Mouse (Mus musculus) midbrain, embryonic 12.5 days (tissue): ENCODE results near the gene Prkg1. TPM values are rescaled to one million over a fixed set of nuclear protein-coding genes. Genes with fewer than 3 reads are reported as not detected.
A peak's percentile ranks its signal among the peaks of the same experiment; 100 is the strongest.

Experiments
- ATAC-seq: fragments of 200-750 bp; cut with Nextera tagmentation; 2 replicates; pipeline ENCODE4 v1.8.0; 2017; ENCODE audit warnings: low read depth, moderate TSS enrichment, moderate library complexity; ENCODE audit not compliant: low FRiP score
- H3K27ac ChIP-seq: fragments of 300-500 bp; sonication (generic); replicated peaks from 2 replicates; pipeline ENCODE4 v1.5.1; 2016; ENCODE audit warnings: mild to moderate bottlenecking
- H3K27me3 ChIP-seq: fragments of 300-500 bp; sonication (generic); 2 replicates; pipeline ENCODE4 v1.6.1; 2016; ENCODE audit warnings: mild to moderate bottlenecking
- H3K36me3 ChIP-seq: fragments of 300-500 bp; sonication (generic); 2 replicates; pipeline ENCODE4 v1.6.1; 2016
- H3K4me1 ChIP-seq: fragments of 300-500 bp; sonication (generic); 2 replicates; pipeline ENCODE4 v1.6.1; 2016
- H3K4me2 ChIP-seq: fragments of 300-500 bp; sonication (generic); replicated peaks from 2 replicates; pipeline ENCODE4 v1.6.1; 2016; ENCODE audit warnings: mild to moderate bottlenecking, moderate library complexity
- H3K4me3 ChIP-seq: fragments of 300-500 bp; sonication (generic); 2 replicates; pipeline ENCODE4 v1.5.1; 2016; ENCODE audit warnings: mild to moderate bottlenecking
- H3K9ac ChIP-seq: fragments of 300-500 bp; sonication (generic); replicated peaks from 2 replicates; pipeline ENCODE4 v1.6.1; 2016; ENCODE audit warnings: mild to moderate bottlenecking, moderate library complexity
- H3K9me3 ChIP-seq: fragments of 300-500 bp; sonication (generic); 2 replicates; pipeline ENCODE4 v1.6.1; 2016; ENCODE audit warnings: mild to moderate bottlenecking
- WGBS: fragments of 180-500 bp; shearing (Covaris S2); methylation state at CpG from one replicate; pipeline ENCODE4 v1.1.7; 2016; 5-methylcytosine and 5-hydroxymethylcytosine counted together
- polyA plus RNA-seq: library from polyadenylated mRNA; unstranded; fragments of >200 nt; fragmentation: Nextera tagmentation; extraction: Ambion mirVana; gene quantifications from 2 replicates; pipeline ENCODE4 v1.2.1, GENCODE M21; 2016

Gene Prkg1
- polyA plus RNA-seq, 1 experiment from 2014 or later = 8.7 TPM

GRCm38 (mm10) chr19:30948202-30948601 lies 816.6 kb downstream of the Prkg1 start:
- Histone ChIP-seq H3K4me2 (no peak overlapping the region), H3K27ac (no peak overlapping the region), H3K9me3 (no peaks in the 10 kb centered on the region), H3K4me3 (no peak overlapping the region), H3K9ac (no peak overlapping the region), H3K4me1 (no peaks in the 10 kb centered on the region), H3K36me3 (no peaks in the 10 kb centered on the region), H3K27me3 (no peaks in the 10 kb centered on the region)
- no peak for ATAC-seq
- 62% methylated on average over 1 of the region's 1 CpGs for WGBS

GRCm38 (mm10) chr19:30942369-30942992 lies 822.4 kb downstream of the Prkg1 start:
- H3K36me3 ChIP-seq = no peaks in the 10 kb centered on the region
- no peak overlapping the region for H3K27ac ChIP-seq
- no peak overlapping the region for H3K4me3 ChIP-seq
- no peaks in the 10 kb centered on the region for H3K27me3 ChIP-seq
- no peaks in the 10 kb centered on the region for H3K9me3 ChIP-seq
- H3K4me1 ChIP-seq = 0 out of 2 replicates have a peak, but pooled peaks cover 4% of the 10 kb centered on the region
- H3K4me2 ChIP-seq = no peak overlapping the region
- no peak overlapping the region for H3K9ac ChIP-seq
- no peak for ATAC-seq
- WGBS = 60% methylated on average over 5 of the region's 5 CpGs

- Histone ChIP-seq H3K4me3 (no peak overlapping the region), H3K4me1 (0 out of 2 replicates have a peak, but pooled peaks cover 4% of the 10 kb centered on the region), H3K27ac (no peak overlapping the region), H3K4me2 (no peak overlapping the region), H3K36me3 (no peaks in the 10 kb centered on the region), H3K27me3 (no peaks in the 10 kb centered on the region), H3K9ac (no peak overlapping the region), H3K9me3 (no peaks in the 10 kb centered on the region)
- WGBS = 72% methylated on average over 2 of the region's 2 CpGs
- ATAC-seq = no peak
Measured at GRCm38 (mm10) chr19:30938058-30938457, 826.8 kb downstream of the Prkg1 start.

GRCm38 (mm10) chr19:30931469-30932192 lies 833.2 kb downstream of the Prkg1 start:
- no peak for ATAC-seq
- 91% methylated on average over 5 of the region's 5 CpGs for WGBS
- H3K27ac ChIP-seq = no peak overlapping the region

GRCm38 (mm10) chr19:30924032-30924431 lies 840.8 kb downstream of the Prkg1 start:
- no peak overlapping the region for H3K4me2 ChIP-seq
- H3K4me3 ChIP-seq = no peak overlapping the region
- H3K9ac ChIP-seq = no peak overlapping the region
- 87% methylated on average over 1 of the region's 1 CpGs for WGBS
- ATAC-seq = no peak
- H3K4me1 ChIP-seq = no peaks in the 10 kb centered on the region
- no peaks in the 10 kb centered on the region for H3K36me3 ChIP-seq
- H3K9me3 ChIP-seq = no peaks in the 10 kb centered on the region
- H3K27me3 ChIP-seq = no peaks in the 10 kb centered on the region
- no peak overlapping the region for H3K27ac ChIP-seq

More at GRCm38 (mm10) chr19:30931469-30932192, 833.2 kb downstream of the Prkg1 start:
- no peaks in the 10 kb centered on the region for H3K9me3 ChIP-seq
- H3K4me3 ChIP-seq = no peak overlapping the region
- no peaks in the 10 kb centered on the region for H3K36me3 ChIP-seq
- H3K4me1 ChIP-seq = no peaks in the 10 kb centered on the region
- H3K4me2 ChIP-seq = no peak overlapping the region
- H3K9ac ChIP-seq = no peak overlapping the region
- no peaks in the 10 kb centered on the region for H3K27me3 ChIP-seq

- no peaks in the 10 kb centered on the region for H3K27me3 ChIP-seq
- H3K36me3 ChIP-seq = no peaks in the 10 kb centered on the region
- no peak overlapping the region for H3K4me2 ChIP-seq
- no peak overlapping the region for H3K27ac ChIP-seq
- no peak overlapping the region for H3K4me3 ChIP-seq
- H3K9ac ChIP-seq = no peak overlapping the region
- no peak for ATAC-seq
- H3K4me1 ChIP-seq = no peaks in the 10 kb centered on the region
- H3K9me3 ChIP-seq = no peaks in the 10 kb centered on the region
Measured at GRCm38 (mm10) chr19:30902290-30902689, 862.5 kb downstream of the Prkg1 start.

- no peaks in the 10 kb centered on the region for H3K9me3 ChIP-seq
- no peak for ATAC-seq
- no peaks in the 10 kb centered on the region for H3K4me1 ChIP-seq
- no peak overlapping the region for H3K27ac ChIP-seq
- H3K36me3 ChIP-seq = no peaks in the 10 kb centered on the region
- no peak overlapping the region for H3K9ac ChIP-seq
- 79% methylated on average over 3 of the region's 3 CpGs for WGBS
- no peaks in the 10 kb centered on the region for H3K27me3 ChIP-seq
- H3K4me3 ChIP-seq = no peak overlapping the region
- H3K4me2 ChIP-seq = no peak overlapping the region
Measured at GRCm38 (mm10) chr19:30901025-30901424, 863.8 kb downstream of the Prkg1 start.

GRCm38 (mm10) chr19:30890377-30890776 lies 874.5 kb downstream of the Prkg1 start:
- no peak overlapping the region for H3K27ac ChIP-seq
- ATAC-seq = peak; percentile 71; the same call in 1 of the 2 replicates

GRCm38 (mm10) chr19:30889851-30890250 lies 875.0 kb downstream of the Prkg1 start:
- no peak for ATAC-seq
- Histone ChIP-seq H3K9me3 (no peaks in the 10 kb centered on the region), H3K36me3 (no peaks in the 10 kb centered on the region), H3K4me3 (no peak overlapping the region), H3K27me3 (no peaks in the 10 kb centered on the region), H3K9ac (no peak overlapping the region), H3K4me1 (peaks cover 4% of the 10 kb centered on the region; the same call in 1 of the 2 replicates), H3K27ac (no peak overlapping the region), H3K4me2 (no peak overlapping the region)
- WGBS = 69% methylated on average over 3 of the region's 3 CpGs

More at GRCm38 (mm10) chr19:30890377-30890776, 874.5 kb downstream of the Prkg1 start:
- Histone ChIP-seq H3K4me1 (peaks cover 4% of the 10 kb centered on the region; the same call in 1 of the 2 replicates), H3K4me2 (no peak overlapping the region), H3K4me3 (no peak overlapping the region), H3K27me3 (no peaks in the 10 kb centered on the region), H3K9me3 (no peaks in the 10 kb centered on the region), H3K36me3 (no peaks in the 10 kb centered on the region), H3K9ac (no peak overlapping the region)
- WGBS = 43% methylated on average over 2 of the region's 2 CpGs

- 85% methylated on average over 4 of the region's 4 CpGs for WGBS
- Histone ChIP-seq H3K4me1 (no peaks in the 10 kb centered on the region), H3K27ac (no peak overlapping the region), H3K9me3 (no peaks in the 10 kb centered on the region), H3K27me3 (no peaks in the 10 kb centered on the region), H3K4me3 (no peak overlapping the region), H3K36me3 (no peaks in the 10 kb centered on the region), H3K4me2 (no peak overlapping the region), H3K9ac (no peak overlapping the region)
- ATAC-seq = no peak
Measured at GRCm38 (mm10) chr19:30861441-30861840, 903.4 kb downstream of the Prkg1 start.

GRCm38 (mm10) chr19:30851023-30851422 lies 913.8 kb downstream of the Prkg1 start:
- Histone ChIP-seq H3K36me3 (no peaks in the 10 kb centered on the region), H3K4me2 (no peak overlapping the region), H3K9me3 (no peaks in the 10 kb centered on the region), H3K27me3 (no peaks in the 10 kb centered on the region), H3K4me3 (no peak overlapping the region), H3K4me1 (no peaks in the 10 kb centered on the region), H3K9ac (no peak overlapping the region), H3K27ac (no peak overlapping the region)
- no peak for ATAC-seq
- WGBS = 88% methylated on average over 4 of the region's 4 CpGs

GRCm38 (mm10) chr19:30844916-30845315 lies 919.9 kb downstream of the Prkg1 start:
- H3K4me1 ChIP-seq = no peaks in the 10 kb centered on the region
- no peak overlapping the region for H3K4me2 ChIP-seq
- H3K4me3 ChIP-seq = no peak overlapping the region
- 84% methylated on average over 4 of the region's 4 CpGs for WGBS
- no peak for ATAC-seq
- H3K36me3 ChIP-seq = no peaks in the 10 kb centered on the region
- H3K9ac ChIP-seq = no peak overlapping the region
- peaks cover 3% of the 10 kb centered on the region; the same call in 1 of the 2 replicates for H3K27me3 ChIP-seq
- H3K27ac ChIP-seq = no peak overlapping the region
- H3K9me3 ChIP-seq = no peaks in the 10 kb centered on the region
